Mouse (Mus musculus) hindbrain, embryonic 16.5 days (tissue): ENCODE data around the gene Ccdc107. TPM values are rescaled to one million over a fixed set of nuclear protein-coding genes. Genes with fewer than 3 reads are reported as not detected.

ENCODE experiments used
- ATAC-seq: fragments of 200-750 bp; cut with Nextera tagmentation; 2 replicates; pipeline ENCODE4 v1.8.0; 2017; ENCODE audit warnings: moderate TSS enrichment, moderate library complexity
- H3K27ac ChIP-seq: fragments of 300-500 bp; sonication (generic); 2 replicates; pipeline ENCODE4 v1.5.1; 2014; ENCODE audit warnings: low read depth, mild to moderate bottlenecking, control low read depth, low read length, moderate library complexity
- H3K27me3 ChIP-seq: fragments of 300-500 bp; sonication (generic); replicated peaks from 2 replicates; pipeline ENCODE4 v1.6.1; 2014; ENCODE audit warnings: low read length; ENCODE audit not compliant: control insufficient read depth, insufficient read depth
- H3K36me3 ChIP-seq: fragments of 300-500 bp; sonication (generic); 2 replicates; pipeline ENCODE4 v1.6.1; 2014; ENCODE audit warnings: mild to moderate bottlenecking, low read length, moderate library complexity, mixed read lengths; ENCODE audit not compliant: control insufficient read depth, insufficient read depth
- H3K4me1 ChIP-seq: fragments of 300-500 bp; sonication (generic); 2 replicates; pipeline ENCODE4 v1.6.1; 2014; ENCODE audit warnings: low read depth, low read length; ENCODE audit not compliant: control insufficient read depth, insufficient read depth
- H3K4me2 ChIP-seq: fragments of 300-500 bp; sonication (generic); 2 replicates; pipeline ENCODE4 v1.6.1; 2014; ENCODE audit warnings: mild to moderate bottlenecking, low read length, control low read depth, moderate library complexity
- H3K4me3 ChIP-seq: fragments of 300-500 bp; sonication (generic); 2 replicates; pipeline ENCODE4 v1.5.1; 2014; ENCODE audit warnings: mild to moderate bottlenecking, low read length, control low read depth, moderate library complexity
- H3K9ac ChIP-seq: fragments of 300-500 bp; sonication (generic); 2 replicates; pipeline ENCODE4 v1.6.1; 2014; ENCODE audit warnings: low read depth, mild to moderate bottlenecking, control low read depth, low read length, moderate library complexity
- H3K9me3 ChIP-seq: fragments of 300-500 bp; sonication (generic); 2 replicates; pipeline ENCODE4 v1.6.1; 2014; ENCODE audit warnings: mild to moderate bottlenecking, low read length, moderate library complexity; ENCODE audit not compliant: control insufficient read depth
- WGBS: fragments of 180-500 bp; shearing (Covaris S2); extraction: QIAGEN DNeasy Blood & Tissue Kit; methylation state at CpG from one replicate; pipeline ENCODE4 v1.1.7; 2014; 5-methylcytosine and 5-hydroxymethylcytosine counted together
- polyA plus RNA-seq: library from polyadenylated mRNA; unstranded; fragments of >200 nt; fragmentation: Nextera tagmentation; extraction: Ambion mirVana; gene quantifications from 2 replicates; pipeline ENCODE4 v1.2.1, GENCODE M21; 2015

Gene Ccdc107
- polyA plus RNA-seq, 1 experiment from 2014 or later: 99.8 TPM

DNA sequence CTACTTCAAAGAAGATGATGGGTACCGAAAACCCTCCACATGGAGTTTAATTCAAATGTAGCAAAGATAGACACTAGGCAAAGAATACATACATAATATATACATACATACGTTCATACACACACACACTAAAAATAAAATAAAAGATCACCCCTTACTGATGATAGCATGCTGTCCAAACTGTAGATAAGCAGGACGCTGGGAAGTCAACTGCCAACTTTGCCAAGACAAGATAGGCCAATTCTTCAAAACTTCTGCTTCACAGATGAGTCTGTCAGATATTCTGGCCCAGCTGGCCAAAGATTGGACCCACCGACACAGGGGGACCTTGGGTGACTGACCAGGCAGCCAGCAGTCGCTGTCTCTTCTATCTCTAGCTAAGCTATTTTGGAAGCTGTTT is 29.6 kb upstream of the Ccdc107 start:
- Histone ChIP-seq H3K9ac (no peak overlapping the region), H3K27ac (no peak overlapping the region), H3K36me3 (no peaks in the 10 kb centered on the region), H3K4me2 (no peak overlapping the region), H3K9me3 (no peaks in the 10 kb centered on the region), H3K4me3 (no peak overlapping the region), H3K4me1 (no peaks in the 10 kb centered on the region), H3K27me3 (no peaks in the 10 kb centered on the region)
- 88% methylated on average over 5 of the region's 5 CpGs for WGBS
- no peak for ATAC-seq

DNA sequence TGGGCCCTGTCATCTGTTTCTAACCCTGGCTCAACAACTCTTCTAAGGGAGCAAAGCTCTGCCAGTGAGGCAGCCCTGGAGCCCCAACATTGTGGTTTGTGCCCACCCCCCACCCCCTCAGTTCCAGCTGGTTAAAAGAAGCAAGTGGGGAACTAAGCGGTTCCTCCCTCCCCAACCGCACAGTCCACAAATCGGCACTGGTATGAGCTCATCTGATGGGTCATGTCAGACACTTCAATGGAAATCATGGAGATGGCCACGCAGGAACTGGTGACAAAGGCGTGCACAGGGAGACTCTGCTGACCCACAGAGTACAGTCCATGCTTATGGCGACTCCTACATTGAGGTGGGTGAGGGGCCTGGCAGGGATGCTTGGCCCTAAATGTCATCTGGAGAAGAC is 26.8 kb upstream of the Ccdc107 start:
- ATAC-seq: no peak
- Histone ChIP-seq H3K9ac (no peak overlapping the region), H3K27ac (no peak overlapping the region), H3K36me3 (no peaks in the 10 kb centered on the region), H3K4me1 (no peaks in the 10 kb centered on the region), H3K4me2 (no peak overlapping the region), H3K27me3 (no peaks in the 10 kb centered on the region), H3K4me3 (no peak overlapping the region), H3K9me3 (no peaks in the 10 kb centered on the region)
- 86% methylated on average over 6 of the region's 6 CpGs for WGBS

DNA sequence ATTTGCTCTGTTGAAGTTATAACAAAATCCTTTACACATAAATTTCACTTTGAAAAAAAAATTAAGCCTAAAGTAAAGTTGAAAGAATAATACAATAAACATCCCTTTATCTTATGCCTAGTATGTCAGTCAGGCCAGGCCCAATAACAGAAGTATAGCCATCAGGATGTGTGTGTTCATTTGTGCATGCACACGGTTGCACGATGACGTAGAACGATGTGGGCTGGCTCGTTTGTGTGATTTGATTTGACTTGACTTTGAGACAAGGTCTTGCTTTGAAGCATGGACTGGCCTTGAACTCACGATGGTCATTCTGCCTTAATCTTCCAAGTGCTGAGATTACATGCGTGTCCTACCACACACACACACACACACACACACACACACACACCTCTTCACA is 25.8 kb upstream of the Ccdc107 start:
- Histone ChIP-seq H3K9ac (no peak overlapping the region), H3K4me2 (no peak overlapping the region), H3K27ac (no peak overlapping the region), H3K36me3 (no peaks in the 10 kb centered on the region), H3K27me3 (no peaks in the 10 kb centered on the region), H3K4me3 (no peak overlapping the region), H3K4me1 (no peaks in the 10 kb centered on the region), H3K9me3 (no peaks in the 10 kb centered on the region)
- 91% methylated on average over 7 of the region's 7 CpGs for WGBS
- ATAC-seq: no peak

DNA sequence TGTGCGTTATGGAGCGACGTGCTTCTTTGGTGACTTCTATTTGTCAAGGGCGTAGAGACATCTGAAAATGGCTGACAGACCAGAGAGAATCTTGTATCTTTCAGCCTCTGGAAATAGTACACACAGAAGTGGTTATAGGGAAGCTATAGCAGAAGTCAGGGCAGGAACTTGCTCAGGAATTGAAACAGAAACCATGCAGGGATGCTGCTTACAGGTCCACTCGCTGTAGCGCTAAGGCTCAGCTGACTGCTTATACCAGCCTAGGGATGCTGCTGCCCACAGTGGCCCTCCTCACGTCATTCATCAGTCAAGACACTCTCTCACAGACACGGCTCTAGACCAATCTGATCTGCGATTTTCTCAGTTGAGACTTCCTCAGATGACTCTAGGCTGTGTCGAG is 22.4 kb upstream of the Ccdc107 start:
- Histone ChIP-seq H3K4me1 (no peaks in the 10 kb centered on the region), H3K36me3 (no peaks in the 10 kb centered on the region), H3K9ac (no peak overlapping the region), H3K27ac (no peak overlapping the region), H3K27me3 (no peaks in the 10 kb centered on the region), H3K9me3 (no peaks in the 10 kb centered on the region), H3K4me2 (no peak overlapping the region), H3K4me3 (no peak overlapping the region)
- no peak for ATAC-seq
- WGBS: 93% methylated on average over 10 of the region's 10 CpGs

DNA sequence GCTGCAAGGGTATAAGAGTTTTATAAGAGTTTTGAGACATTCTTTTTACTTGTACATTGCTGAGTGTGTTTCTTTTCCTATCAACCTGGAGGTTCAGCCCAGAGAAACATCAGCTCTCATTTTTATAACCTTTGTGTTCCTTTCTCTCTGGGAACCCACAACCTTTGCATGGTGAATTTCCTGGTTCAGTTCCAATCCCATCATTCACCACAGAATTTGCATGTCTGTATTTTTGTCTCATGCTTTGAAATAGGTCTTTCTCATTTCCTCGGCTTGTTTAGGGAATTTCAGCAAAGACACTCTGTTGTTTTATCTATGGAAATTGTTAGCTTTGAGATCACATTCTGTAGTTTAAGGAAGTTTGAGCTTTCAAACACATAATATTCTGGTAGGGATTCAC is 19.1 kb upstream of the Ccdc107 start:
- H3K4me3 ChIP-seq: no peak overlapping the region
- peaks cover 3% of the 10 kb centered on the region for H3K4me1 ChIP-seq
- H3K27ac ChIP-seq: no peak overlapping the region
- 77% methylated on average over 1 of the region's 1 CpGs for WGBS
- no peak overlapping the region for H3K4me2 ChIP-seq
- no peaks in the 10 kb centered on the region for H3K36me3 ChIP-seq
- H3K9me3 ChIP-seq: no peaks in the 10 kb centered on the region
- ATAC-seq: no peak
- no peaks in the 10 kb centered on the region for H3K27me3 ChIP-seq
- no peak overlapping the region for H3K9ac ChIP-seq

DNA sequence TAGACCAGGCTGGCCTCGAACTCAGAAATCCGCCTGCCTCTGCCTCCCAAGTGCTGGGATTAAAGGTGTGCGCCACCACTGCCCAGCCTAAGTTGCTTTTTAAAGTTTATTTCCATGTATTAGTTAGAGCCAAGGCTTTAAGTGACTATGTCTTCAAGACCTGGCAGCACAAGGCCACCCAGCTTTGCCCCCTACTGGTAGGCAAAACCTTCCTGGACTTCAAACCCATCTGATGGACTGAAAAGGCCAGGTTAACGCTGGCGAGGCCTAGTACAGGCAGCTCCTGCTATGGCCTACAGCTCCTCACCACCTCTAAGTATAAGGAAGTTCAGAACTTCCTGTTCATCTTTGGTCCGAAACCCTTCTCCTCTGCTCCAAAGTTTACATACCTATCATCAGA is 16.1 kb upstream of the Ccdc107 start:
- H3K4me2 ChIP-seq: no peak overlapping the region
- no peaks in the 10 kb centered on the region for H3K36me3 ChIP-seq
- no peaks in the 10 kb centered on the region for H3K9me3 ChIP-seq
- no peak overlapping the region for H3K27ac ChIP-seq
- no peak for ATAC-seq
- H3K9ac ChIP-seq: no peak overlapping the region
- H3K4me3 ChIP-seq: no peak overlapping the region
- no peaks in the 10 kb centered on the region for H3K27me3 ChIP-seq
- peaks cover 3% of the 10 kb centered on the region for H3K4me1 ChIP-seq
- WGBS: 88% methylated on average over 6 of the region's 6 CpGs

DNA sequence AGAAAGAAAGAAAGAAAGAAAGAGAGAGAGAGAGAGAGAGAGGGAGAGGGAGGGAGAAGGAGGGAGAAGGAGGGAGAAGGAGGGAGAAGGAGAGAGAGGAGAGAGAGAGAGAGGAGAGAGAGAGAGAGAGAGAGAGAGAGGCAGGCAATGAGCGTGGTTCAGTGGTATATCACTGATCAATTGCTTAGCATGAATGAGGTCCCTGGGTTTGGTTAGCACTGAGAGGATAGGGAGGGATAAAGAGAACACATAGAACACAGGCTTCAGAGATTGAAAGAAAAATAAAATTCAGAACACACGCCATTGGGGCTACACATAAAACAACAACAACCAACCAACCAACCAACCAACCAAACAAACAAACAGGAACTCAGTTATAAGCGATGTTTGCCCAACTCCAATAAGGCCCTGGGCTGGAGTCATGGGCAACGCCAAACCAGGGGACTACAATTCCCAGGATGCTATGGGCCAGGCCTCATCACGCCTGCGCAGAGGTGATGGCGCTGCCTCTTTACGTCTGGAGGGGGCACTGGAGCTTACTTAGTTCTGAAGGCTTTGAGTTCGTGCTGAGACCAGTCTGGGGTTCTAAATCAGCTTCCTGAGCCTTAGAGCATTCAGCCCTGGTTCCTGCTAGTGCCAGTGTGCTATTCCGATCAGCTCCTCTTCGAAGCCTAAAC is 14.7 kb upstream of the Ccdc107 start:
- WGBS: 19% methylated on average over 11 of the region's 11 CpGs
- Histone ChIP-seq H3K4me1 (peaks cover 3% of the 10 kb centered on the region), H3K4me2 (peak overlapping the region; percentile 63), H3K4me3 (peak overlapping the region; percentile 41), H3K36me3 (no peaks in the 10 kb centered on the region), H3K9ac (peak overlapping the region; percentile 59), H3K27me3 (no peaks in the 10 kb centered on the region), H3K9me3 (no peaks in the 10 kb centered on the region), H3K27ac (no peak overlapping the region)
- peak; percentile 97 for ATAC-seq

DNA sequence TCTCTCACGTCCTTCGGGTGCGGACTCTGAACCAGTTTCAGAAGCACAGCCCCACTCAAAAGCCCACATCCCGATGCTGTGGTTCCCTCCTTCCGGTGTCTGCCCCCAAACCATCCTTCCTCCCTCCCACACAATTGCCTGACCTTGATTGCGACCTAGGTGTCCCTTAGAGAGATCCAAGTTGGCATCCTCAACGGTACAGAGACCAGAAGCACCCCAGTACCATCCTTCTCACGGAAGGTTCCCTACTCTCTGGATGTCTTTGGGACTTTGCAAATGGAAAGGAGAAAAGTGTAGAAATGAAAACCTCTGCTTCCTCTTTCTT is 14.2 kb upstream of the Ccdc107 start:
- WGBS: 57% methylated on average over 8 of the region's 8 CpGs
- H3K27me3 ChIP-seq: no peaks in the 10 kb centered on the region
- no peaks in the 10 kb centered on the region for H3K36me3 ChIP-seq
- no peak for ATAC-seq
- peaks cover 3% of the 10 kb centered on the region for H3K4me1 ChIP-seq
- no peaks in the 10 kb centered on the region for H3K9me3 ChIP-seq
- H3K4me2 ChIP-seq: peak overlapping the region; percentile 63
- peak overlapping the region; percentile 41 for H3K4me3 ChIP-seq
- H3K27ac ChIP-seq: no peak overlapping the region
- H3K9ac ChIP-seq: peak overlapping the region; percentile 59

DNA sequence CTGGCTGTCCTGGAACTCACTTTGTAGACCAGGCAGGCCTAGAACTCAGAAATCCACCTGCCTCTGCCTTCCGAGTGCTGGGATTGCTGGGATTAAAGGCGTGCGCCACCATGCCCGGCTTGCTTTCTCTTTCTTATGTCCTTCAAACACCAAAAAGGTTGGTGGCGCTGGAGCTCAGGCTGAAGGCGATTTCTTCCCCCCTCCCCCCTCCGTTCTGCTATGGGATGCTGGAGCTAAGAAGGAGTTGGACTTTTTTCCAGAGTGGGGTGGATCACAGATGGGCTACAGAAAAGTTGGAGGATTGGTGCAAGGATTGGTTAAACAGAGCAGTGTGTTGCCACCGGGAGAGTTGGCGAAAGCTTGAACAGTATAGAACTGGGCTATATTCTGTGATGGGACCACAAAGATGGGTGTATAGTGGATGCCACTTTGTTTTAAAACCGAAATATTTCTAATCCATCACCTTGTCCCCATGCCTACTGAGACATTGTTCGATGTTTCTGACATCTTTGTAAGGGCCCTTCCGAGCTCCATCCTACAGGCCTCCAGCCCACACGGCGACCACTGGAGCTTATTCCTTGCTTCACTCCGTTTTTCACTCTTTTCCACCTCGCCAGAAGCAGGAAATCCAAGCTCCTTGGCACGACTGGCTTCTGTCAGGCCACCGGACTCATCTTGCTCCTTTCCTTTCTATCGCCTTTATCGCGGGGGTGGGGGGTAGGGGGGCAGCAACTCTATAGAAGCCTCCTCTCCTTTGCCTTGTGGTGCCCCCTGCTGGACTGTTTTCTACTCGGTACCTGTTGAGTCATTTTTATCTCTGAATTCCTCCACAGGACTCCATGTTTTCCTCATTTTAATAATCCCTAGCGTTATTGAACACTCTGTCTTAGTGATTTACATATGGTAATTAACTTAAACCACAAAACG is 13.5 kb upstream of the Ccdc107 start:
- Histone ChIP-seq H3K4me3 (no peak overlapping the region), H3K4me2 (peak overlapping the region; percentile 37)
- no peak for ATAC-seq

More for the DNA sequence above, 13.5 kb upstream of the Ccdc107 start:
- H3K9ac ChIP-seq: no peak overlapping the region; the same call in 1 of the 2 replicates
- peaks cover 3% of the 10 kb centered on the region for H3K4me1 ChIP-seq
- no peaks in the 10 kb centered on the region for H3K36me3 ChIP-seq
- no peaks in the 10 kb centered on the region for H3K9me3 ChIP-seq
- WGBS: 48% methylated on average over 24 of the region's 24 CpGs
- H3K27me3 ChIP-seq: no peaks in the 10 kb centered on the region
- no peak overlapping the region for H3K27ac ChIP-seq
